Mouse (Mus musculus) megakaryocyte, embryonic 14.5 days (primary cell): Measurements from ENCODE around the gene Sfr1.

Experiments used
- FLI1 ChIP-seq: IDR thresholded peaks from 2 replicates; pipeline ENCODE4 v1.6.1; 2012; ENCODE audit warnings: low read length, inconsistent platforms, mixed read lengths
- GATA1 ChIP-seq: IDR thresholded peaks from 3 replicates; pipeline ENCODE4 v1.6.1; 2012; ENCODE audit warnings: mixed read lengths, low read length, inconsistent platforms, borderline replicate concordance

DNA sequence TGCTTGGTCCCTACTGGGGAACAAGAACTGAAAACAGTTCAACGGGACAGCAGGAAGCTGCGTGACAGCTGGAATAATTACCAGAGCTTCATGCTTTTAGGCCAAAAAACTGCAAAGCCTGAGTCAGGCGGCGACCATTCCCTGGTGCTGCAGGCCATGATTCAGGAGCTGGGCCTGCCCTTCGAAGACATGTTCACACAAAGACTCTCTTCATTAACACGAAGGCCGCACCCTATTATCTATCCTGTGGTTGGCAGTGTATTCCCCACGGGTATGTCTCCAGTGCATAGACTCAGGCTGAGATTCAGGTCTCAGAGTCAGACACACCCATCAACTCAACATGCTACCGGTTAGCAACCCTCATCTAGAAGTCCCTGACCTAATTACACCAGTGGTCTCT lies 33.2 kb upstream of the Sfr1 start:
- no peak for TF ChIP-seq GATA1
- no peak for TF ChIP-seq FLI1
